Mouse (Mus musculus): ENCODE measurements at regions not wholly inside any gene's neighbourhood (a gene's known extent, or its start where the extent isn't known, plus 50 kb on each side); places are given as distances from the start of the nearest gene placed in this dataset.

- Histone ChIP-seq H3K4me1 (ENCODE audit: control insufficient read depth, insufficient read depth, low read length) (no peaks in the 10 kb centered on the region), H3K27ac (replicated peaks; ENCODE audit: insufficient read depth, low read depth, low read length) (no peak overlapping the region), H3K4me3 (ENCODE audit: insufficient read depth, low read depth, low read length) (no peak overlapping the region), H3K36me3 (ENCODE audit: control insufficient read depth, insufficient read depth, low read length) (no peaks in the 10 kb centered on the region), H3K27me3 (ENCODE audit: control insufficient read depth, insufficient read depth, low read length) (no peaks in the 10 kb centered on the region), H3K79me2 (ENCODE audit: control insufficient read depth, insufficient read depth, low read length) (no peaks in the 10 kb centered on the region), H3K9ac (ENCODE audit: low read depth, low read length) (no peak overlapping the region)
- WGBS = 83% methylated on average over 6 of the region's 6 CpGs
- TF ChIP-seq POLR2A (IDR thresholded peaks at IDR 0.05; ENCODE audit: extremely low read depth, insufficient read depth, low read length) (no peak), CTCF (IDR thresholded peaks at IDR 0.05; ENCODE audit: low read depth, low read length) (no peak)
- no peak for DNase-seq (ENCODE audit: extremely low read depth, low read depth, low spot score)
Measured at GRCm38 (mm10) chr2:28395391-28395790, 51.2 kb upstream of the Ppp1r26 start.

Data from liver, adult 2 months (tissue).